Mouse (Mus musculus): ENCODE data around the gene Neurl1b. TPM values are rescaled to one million over a fixed set of nuclear protein-coding genes. Genes with fewer than 3 reads are reported as not detected.
A peak's percentile ranks its signal among the peaks of the same experiment; 100 is the strongest.

Neurl1b gene
- total and polyA plus RNA-seq, 2 experiments from 2014 or later: 2.1 to 60.4 TPM

GRCm38 (mm10) chr17:26463432-26463831 is 48.8 kb downstream of the Neurl1b start:
- no peak overlapping the region for H3K9ac ChIP-seq (replicated peaks; ENCODE audit: low read length)
- no peak overlapping the region for H3K4me2 ChIP-seq (ENCODE audit: low read depth, low read length)
- no peaks in the 10 kb centered on the region for H3K4me1 ChIP-seq (ENCODE audit: insufficient read depth, low read length)
- WGBS: 89% methylated on average over 5 of the region's 5 CpGs
- H3K9me3 ChIP-seq (ENCODE audit: low read length): no peaks in the 10 kb centered on the region
- no peaks in the 10 kb centered on the region for H3K36me3 ChIP-seq (ENCODE audit: insufficient read depth, low read length)
- ATAC-seq (no peak), DNase-seq (ENCODE audit: low spot score) (no peak)
- no peak for TF ChIP-seq CTCF (IDR thresholded peaks at IDR 0.05; ENCODE audit: low read depth)
- no peak overlapping the region for H3K27ac ChIP-seq
- no peaks in the 10 kb centered on the region for H3K27me3 ChIP-seq (ENCODE audit: insufficient read depth, low read length)
- no peak overlapping the region for H3K4me3 ChIP-seq (ENCODE audit: low read length)

GRCm38 (mm10) chr17:26463984-26464383 is 49.4 kb downstream of the Neurl1b start:
- no peak for ATAC-seq
- H3K36me3 ChIP-seq (ENCODE audit: insufficient read depth, low read length): no peaks in the 10 kb centered on the region
- H3K27ac ChIP-seq: no peak overlapping the region
- no peak overlapping the region for H3K4me2 ChIP-seq (ENCODE audit: low read depth, low read length)
- H3K9ac ChIP-seq (replicated peaks; ENCODE audit: low read length): no peak overlapping the region
- H3K9me3 ChIP-seq (ENCODE audit: low read length): no peaks in the 10 kb centered on the region
- no peak for TF ChIP-seq CTCF (IDR thresholded peaks at IDR 0.05; ENCODE audit: low read depth)
- DNase-seq (ENCODE audit: low spot score): no peak
- no peaks in the 10 kb centered on the region for H3K27me3 ChIP-seq (ENCODE audit: insufficient read depth, low read length)
- WGBS: 44% methylated on average over 4 of the region's 4 CpGs
- H3K4me3 ChIP-seq (ENCODE audit: low read length): no peak overlapping the region
- H3K4me1 ChIP-seq (ENCODE audit: insufficient read depth, low read length): no peaks in the 10 kb centered on the region

- Histone ChIP-seq H3K4me3 (ENCODE audit: low read length) (no peak overlapping the region), H3K27me3 (ENCODE audit: insufficient read depth, low read length) (no peaks in the 10 kb centered on the region), H3K4me2 (ENCODE audit: low read depth, low read length) (no peak overlapping the region), H3K4me1 (ENCODE audit: insufficient read depth, low read length) (no peaks in the 10 kb centered on the region), H3K9ac (replicated peaks; ENCODE audit: low read length) (no peak overlapping the region), H3K36me3 (ENCODE audit: insufficient read depth, low read length) (no peaks in the 10 kb centered on the region), H3K27ac (no peak overlapping the region), H3K9me3 (ENCODE audit: low read length) (no peaks in the 10 kb centered on the region)
- DNase-seq (ENCODE audit: low spot score) (no peak), ATAC-seq (no peak)
- WGBS: 81% methylated on average over 9 of the region's 9 CpGs
- TF ChIP-seq CTCF (IDR thresholded peaks at IDR 0.05; ENCODE audit: low read depth): no peak
Observed at GRCm38 (mm10) chr17:26464481-26464880, 49.9 kb downstream of the Neurl1b start.

GRCm38 (mm10) chr17:26464972-26465371 is 50.3 kb downstream of the Neurl1b start:
- ATAC-seq (no peak), DNase-seq (ENCODE audit: low spot score) (no peak)
- Histone ChIP-seq H3K9me3 (ENCODE audit: low read length) (no peaks in the 10 kb centered on the region), H3K4me1 (ENCODE audit: insufficient read depth, low read length) (no peaks in the 10 kb centered on the region), H3K4me3 (ENCODE audit: low read length) (no peak overlapping the region), H3K27me3 (ENCODE audit: insufficient read depth, low read length) (no peaks in the 10 kb centered on the region), H3K27ac (no peak overlapping the region), H3K36me3 (ENCODE audit: insufficient read depth, low read length) (no peaks in the 10 kb centered on the region), H3K4me2 (ENCODE audit: low read depth, low read length) (no peak overlapping the region), H3K9ac (replicated peaks; ENCODE audit: low read length) (no peak overlapping the region)
- no peak for TF ChIP-seq CTCF (IDR thresholded peaks at IDR 0.05; ENCODE audit: low read depth)
- 67% methylated on average over 7 of the region's 7 CpGs for WGBS

- Histone ChIP-seq H3K36me3 (ENCODE audit: insufficient read depth, low read length) (no peaks in the 10 kb centered on the region), H3K9me3 (ENCODE audit: low read length) (no peaks in the 10 kb centered on the region), H3K4me2 (ENCODE audit: low read depth, low read length) (peak overlapping the region; percentile 13; the same call in 1 of the 2 replicates), H3K27ac (no peak overlapping the region), H3K4me3 (ENCODE audit: low read length) (no peak overlapping the region), H3K4me1 (ENCODE audit: insufficient read depth, low read length) (no peaks in the 10 kb centered on the region), H3K27me3 (ENCODE audit: insufficient read depth, low read length) (no peaks in the 10 kb centered on the region), H3K9ac (replicated peaks; ENCODE audit: low read length) (no peak overlapping the region)
- peak; percentile 89 for TF ChIP-seq CTCF (IDR thresholded peaks at IDR 0.05; ENCODE audit: low read depth)
- 4% methylated on average over 4 of the region's 4 CpGs for WGBS
- ATAC-seq: peak; percentile 59
- DNase-seq (ENCODE audit: low spot score): peak; percentile 89
Observed at GRCm38 (mm10) chr17:26466741-26467150, 52.1 kb downstream of the Neurl1b start.

GRCm38 (mm10) chr17:26467619-26468018 is 53.0 kb downstream of the Neurl1b start:
- Histone ChIP-seq H3K36me3 (ENCODE audit: insufficient read depth, low read length) (no peaks in the 10 kb centered on the region), H3K9ac (replicated peaks; ENCODE audit: low read length) (no peak overlapping the region), H3K4me3 (ENCODE audit: low read length) (no peak overlapping the region), H3K4me1 (ENCODE audit: insufficient read depth, low read length) (no peaks in the 10 kb centered on the region), H3K27ac (no peak overlapping the region), H3K9me3 (ENCODE audit: low read length) (no peaks in the 10 kb centered on the region), H3K27me3 (ENCODE audit: insufficient read depth, low read length) (no peaks in the 10 kb centered on the region), H3K4me2 (ENCODE audit: low read depth, low read length) (no peak overlapping the region)
- DNase-seq (ENCODE audit: low spot score): no peak
- no peak for ATAC-seq
- TF ChIP-seq CTCF (IDR thresholded peaks at IDR 0.05; ENCODE audit: low read depth): no peak
- WGBS: 80% methylated on average over 4 of the region's 4 CpGs

GRCm38 (mm10) chr17:26468102-26468894 is 53.7 kb downstream of the Neurl1b start:
- no peak for TF ChIP-seq CTCF (IDR thresholded peaks at IDR 0.05; ENCODE audit: low read depth)
- Histone ChIP-seq H3K4me3 (ENCODE audit: low read length) (no peak overlapping the region), H3K36me3 (ENCODE audit: insufficient read depth, low read length) (no peaks in the 10 kb centered on the region), H3K27me3 (ENCODE audit: insufficient read depth, low read length) (no peaks in the 10 kb centered on the region), H3K9me3 (ENCODE audit: low read length) (no peaks in the 10 kb centered on the region), H3K4me2 (ENCODE audit: low read depth, low read length) (no peak overlapping the region), H3K4me1 (ENCODE audit: insufficient read depth, low read length) (no peaks in the 10 kb centered on the region), H3K27ac (no peak overlapping the region), H3K9ac (replicated peaks; ENCODE audit: low read length) (no peak overlapping the region)
- WGBS: 83% methylated on average over 13 of the region's 13 CpGs
- ATAC-seq (no peak), DNase-seq (ENCODE audit: low spot score) (no peak)
